Mouse (Mus musculus): ENCODE data around the gene Sfxn5. TPM values are rescaled to one million over a fixed set of nuclear protein-coding genes. Genes with fewer than 3 reads are reported as not detected.
A peak's percentile ranks its signal among the peaks of the same experiment; 100 is the strongest.

Sfxn5 gene
- polyA plus RNA-seq, 1 experiment from 2014 or later: 6.7 TPM

GRCm38 (mm10) chr6:85232836-85233623 is 100.2 kb downstream of the Sfxn5 start:
- H3K27me3 ChIP-seq (replicated peaks): no peaks in the 10 kb centered on the region
- ATAC-seq: peak; percentile 63
- H3K4me1 ChIP-seq (replicated peaks): peaks cover 13% of the 10 kb centered on the region
- H3K4me2 ChIP-seq (replicated peaks): no peak overlapping the region
- no peaks in the 10 kb centered on the region for H3K36me3 ChIP-seq
- no peaks in the 10 kb centered on the region for H3K9me3 ChIP-seq
- H3K9ac ChIP-seq: no peak overlapping the region
- WGBS: 24% methylated on average over 7 of the region's 7 CpGs
- H3K4me3 ChIP-seq (replicated peaks): no peak overlapping the region
- no peak overlapping the region for H3K27ac ChIP-seq

GRCm38 (mm10) chr6:85232045-85232444 is 101.2 kb downstream of the Sfxn5 start:
- Histone ChIP-seq H3K27me3 (replicated peaks) (no peaks in the 10 kb centered on the region), H3K9ac (no peak overlapping the region), H3K4me2 (replicated peaks) (no peak overlapping the region), H3K27ac (no peak overlapping the region), H3K4me3 (replicated peaks) (no peak overlapping the region), H3K4me1 (replicated peaks) (peaks cover 13% of the 10 kb centered on the region), H3K9me3 (no peaks in the 10 kb centered on the region), H3K36me3 (no peaks in the 10 kb centered on the region)
- 70% methylated on average over 4 of the region's 4 CpGs for WGBS
- no peak for ATAC-seq

- H3K4me3 ChIP-seq (replicated peaks): no peak overlapping the region
- WGBS: 42% methylated on average over 6 of the region's 6 CpGs
- no peak overlapping the region for H3K9ac ChIP-seq
- no peak for ATAC-seq
- no peak overlapping the region for H3K27ac ChIP-seq
- peaks cover 13% of the 10 kb centered on the region for H3K4me1 ChIP-seq (replicated peaks)
- H3K27me3 ChIP-seq (replicated peaks): no peaks in the 10 kb centered on the region
- H3K36me3 ChIP-seq: no peaks in the 10 kb centered on the region
- H3K4me2 ChIP-seq (replicated peaks): no peak overlapping the region
- no peaks in the 10 kb centered on the region for H3K9me3 ChIP-seq
Observed at GRCm38 (mm10) chr6:85231469-85231868, 101.8 kb downstream of the Sfxn5 start.

- Histone ChIP-seq H3K36me3 (no peaks in the 10 kb centered on the region), H3K9me3 (no peaks in the 10 kb centered on the region), H3K9ac (no peak overlapping the region), H3K4me1 (replicated peaks) (peaks cover 13% of the 10 kb centered on the region), H3K27ac (no peak overlapping the region), H3K4me3 (replicated peaks) (no peak overlapping the region), H3K4me2 (replicated peaks) (no peak overlapping the region), H3K27me3 (replicated peaks) (no peaks in the 10 kb centered on the region)
- WGBS: 39% methylated on average over 3 of the region's 3 CpGs
- ATAC-seq: peak; percentile 63
Observed at GRCm38 (mm10) chr6:85230762-85231161, 102.5 kb downstream of the Sfxn5 start.

GRCm38 (mm10) chr6:85227520-85227919 is 105.7 kb downstream of the Sfxn5 start:
- H3K4me1 ChIP-seq (replicated peaks): 0 out of 2 replicates have a peak, but pooled peaks cover 6% of the 10 kb centered on the region
- 62% methylated on average over 2 of the region's 2 CpGs for WGBS
- no peak overlapping the region for H3K4me3 ChIP-seq (replicated peaks)
- H3K4me2 ChIP-seq (replicated peaks): no peak overlapping the region
- no peaks in the 10 kb centered on the region for H3K9me3 ChIP-seq
- no peaks in the 10 kb centered on the region for H3K27me3 ChIP-seq (replicated peaks)
- H3K27ac ChIP-seq: no peak overlapping the region
- H3K9ac ChIP-seq: no peak overlapping the region
- H3K36me3 ChIP-seq: no peaks in the 10 kb centered on the region
- no peak for ATAC-seq

- H3K4me1 ChIP-seq (replicated peaks): 0 out of 2 replicates have a peak, but pooled peaks cover 6% of the 10 kb centered on the region
- no peaks in the 10 kb centered on the region for H3K9me3 ChIP-seq
- no peak overlapping the region for H3K9ac ChIP-seq
- 85% methylated on average over 9 of the region's 9 CpGs for WGBS
- H3K4me2 ChIP-seq (replicated peaks): no peak overlapping the region
- no peaks in the 10 kb centered on the region for H3K27me3 ChIP-seq (replicated peaks)
- no peak overlapping the region for H3K27ac ChIP-seq
- H3K36me3 ChIP-seq: no peaks in the 10 kb centered on the region
- ATAC-seq: no peak
- no peak overlapping the region for H3K4me3 ChIP-seq (replicated peaks)
Observed at GRCm38 (mm10) chr6:85226570-85226969, 106.7 kb downstream of the Sfxn5 start.

GRCm38 (mm10) chr6:85224442-85224891 is 108.8 kb downstream of the Sfxn5 start:
- 65% methylated on average over 15 of the region's 15 CpGs for WGBS
- H3K4me2 ChIP-seq (replicated peaks): no peak overlapping the region
- no peaks in the 10 kb centered on the region for H3K27me3 ChIP-seq (replicated peaks)
- peaks cover 2% of the 10 kb centered on the region; the same call in 1 of the 2 replicates for H3K4me1 ChIP-seq (replicated peaks)
- no peak for ATAC-seq
- no peak overlapping the region for H3K9ac ChIP-seq
- H3K4me3 ChIP-seq (replicated peaks): no peak overlapping the region
- no peaks in the 10 kb centered on the region for H3K9me3 ChIP-seq
- no peak overlapping the region for H3K27ac ChIP-seq
- no peaks in the 10 kb centered on the region for H3K36me3 ChIP-seq

- Histone ChIP-seq H3K36me3 (no peaks in the 10 kb centered on the region), H3K27me3 (replicated peaks) (no peaks in the 10 kb centered on the region), H3K4me3 (replicated peaks) (no peak overlapping the region), H3K27ac (no peak overlapping the region), H3K9me3 (no peaks in the 10 kb centered on the region), H3K4me2 (replicated peaks) (no peak overlapping the region), H3K9ac (no peak overlapping the region), H3K4me1 (replicated peaks) (peaks cover 2% of the 10 kb centered on the region; the same call in 1 of the 2 replicates)
- ATAC-seq: no peak
- whole genome bisulfite sequencing: 71% methylated on average over 14 of the region's 14 CpGs
Observed at GRCm38 (mm10) chr6:85223498-85224150, 109.6 kb downstream of the Sfxn5 start.

- WGBS: 86% methylated on average over 10 of the region's 10 CpGs
- H3K27me3 ChIP-seq (replicated peaks): no peaks in the 10 kb centered on the region
- H3K36me3 ChIP-seq: no peaks in the 10 kb centered on the region
- H3K4me3 ChIP-seq (replicated peaks): no peak overlapping the region
- ATAC-seq: no peak
- no peak overlapping the region for H3K27ac ChIP-seq
- no peaks in the 10 kb centered on the region for H3K9me3 ChIP-seq
- H3K4me1 ChIP-seq (replicated peaks): peaks cover 2% of the 10 kb centered on the region; the same call in 1 of the 2 replicates
- no peak overlapping the region for H3K4me2 ChIP-seq (replicated peaks)
- no peak overlapping the region for H3K9ac ChIP-seq
Observed at GRCm38 (mm10) chr6:85222551-85222950, 110.7 kb downstream of the Sfxn5 start.

GRCm38 (mm10) chr6:85220917-85221316 is 112.3 kb downstream of the Sfxn5 start:
- Histone ChIP-seq H3K27ac (no peak overlapping the region), H3K9me3 (no peaks in the 10 kb centered on the region), H3K36me3 (no peaks in the 10 kb centered on the region), H3K4me1 (replicated peaks) (peaks cover 2% of the 10 kb centered on the region; the same call in 1 of the 2 replicates), H3K27me3 (replicated peaks) (no peaks in the 10 kb centered on the region), H3K9ac (no peak overlapping the region), H3K4me2 (replicated peaks) (no peak overlapping the region), H3K4me3 (replicated peaks) (no peak overlapping the region)
- 42% methylated on average over 4 of the region's 4 CpGs for WGBS
- ATAC-seq: peak; percentile 51

GRCm38 (mm10) chr6:85219706-85220105 is 113.5 kb downstream of the Sfxn5 start:
- Histone ChIP-seq H3K36me3 (no peaks in the 10 kb centered on the region), H3K27me3 (replicated peaks) (no peaks in the 10 kb centered on the region), H3K4me3 (replicated peaks) (no peak overlapping the region), H3K9me3 (no peaks in the 10 kb centered on the region), H3K9ac (no peak overlapping the region), H3K4me1 (replicated peaks) (peaks cover 2% of the 10 kb centered on the region; the same call in 1 of the 2 replicates), H3K4me2 (replicated peaks) (no peak overlapping the region), H3K27ac (no peak overlapping the region)
- 89% methylated on average over 11 of the region's 11 CpGs for WGBS
- ATAC-seq: no peak

- H3K9ac ChIP-seq: no peak overlapping the region
- no peaks in the 10 kb centered on the region for H3K9me3 ChIP-seq
- H3K36me3 ChIP-seq: no peaks in the 10 kb centered on the region
- no peak for ATAC-seq
- peaks cover 2% of the 10 kb centered on the region; the same call in 1 of the 2 replicates for H3K4me1 ChIP-seq (replicated peaks)
- H3K4me2 ChIP-seq (replicated peaks): no peak overlapping the region
- H3K4me3 ChIP-seq (replicated peaks): no peak overlapping the region
- H3K27ac ChIP-seq: no peak overlapping the region
- no peaks in the 10 kb centered on the region for H3K27me3 ChIP-seq (replicated peaks)
- WGBS: 54% methylated on average over 5 of the region's 5 CpGs
Observed at GRCm38 (mm10) chr6:85218684-85219445, 114.4 kb downstream of the Sfxn5 start.
